Mouse (Mus musculus) heart, embryonic 12.5 days (tissue): ENCODE data around the gene Rbmxl1. TPM values are rescaled to one million over a fixed set of nuclear protein-coding genes. Genes with fewer than 3 reads are reported as not detected.
A peak's percentile ranks its signal among the peaks of the same experiment; 100 is the strongest.
"Not testable (repeated sequence)": the region's sequence is repeated elsewhere in the genome, so short reads cannot be mapped to it uniquely, and the experiment has no call there.

Source experiments
- ATAC-seq: fragments of 200-750 bp; cut with Nextera tagmentation; 2 replicates; pipeline ENCODE4 v1.8.0; 2017; ENCODE audit warnings: moderate TSS enrichment, moderate library complexity; ENCODE audit not compliant: insufficient number of reproducible peaks, low FRiP score
- H3K27ac ChIP-seq: fragments of 300-500 bp; sonication (generic); 2 replicates; pipeline ENCODE4 v1.5.1; 2016; ENCODE audit warnings: mild to moderate bottlenecking, moderate library complexity; ENCODE audit not compliant: poor library complexity, severe bottlenecking
- H3K27me3 ChIP-seq: fragments of 300-500 bp; sonication (generic); replicated peaks from 2 replicates; pipeline ENCODE4 v1.6.1; 2016; ENCODE audit warnings: mild to moderate bottlenecking, moderate library complexity
- H3K36me3 ChIP-seq: fragments of 300-500 bp; sonication (generic); 2 replicates; pipeline ENCODE4 v1.6.1; 2016; ENCODE audit warnings: mild to moderate bottlenecking, moderate library complexity
- H3K4me1 ChIP-seq: fragments of 300-500 bp; sonication (generic); replicated peaks from 2 replicates; pipeline ENCODE4 v1.6.1; 2016; ENCODE audit warnings: mild to moderate bottlenecking
- H3K4me2 ChIP-seq: fragments of 300-500 bp; sonication (generic); 2 replicates; pipeline ENCODE4 v1.6.1; 2016; ENCODE audit warnings: mild to moderate bottlenecking, moderate library complexity
- H3K4me3 ChIP-seq: fragments of 300-500 bp; sonication (generic); 2 replicates; pipeline ENCODE4 v1.5.1; 2016; ENCODE audit warnings: mild to moderate bottlenecking
- H3K9ac ChIP-seq: fragments of 300-500 bp; sonication (generic); 2 replicates; pipeline ENCODE4 v1.6.1; 2016; ENCODE audit warnings: mild to moderate bottlenecking, moderate library complexity
- H3K9me3 ChIP-seq: fragments of 300-500 bp; sonication (generic); replicated peaks from 2 replicates; pipeline ENCODE4 v1.6.1; 2016; ENCODE audit warnings: mild to moderate bottlenecking, moderate library complexity
- WGBS: fragments of 180-500 bp; shearing (Covaris S2); methylation state at CpG from one replicate; pipeline ENCODE4 v1.1.7; 2016; 5-methylcytosine and 5-hydroxymethylcytosine counted together
- polyA plus RNA-seq: library from polyadenylated mRNA; unstranded; fragments of >200 nt; fragmentation: Nextera tagmentation; extraction: Ambion mirVana; gene quantifications from 2 replicates; pipeline ENCODE4 v1.2.1, GENCODE M21; 2016

Gene Rbmxl1
- polyA plus RNA-seq, result 164 and 175 TPM in 2 replicates

DNA sequence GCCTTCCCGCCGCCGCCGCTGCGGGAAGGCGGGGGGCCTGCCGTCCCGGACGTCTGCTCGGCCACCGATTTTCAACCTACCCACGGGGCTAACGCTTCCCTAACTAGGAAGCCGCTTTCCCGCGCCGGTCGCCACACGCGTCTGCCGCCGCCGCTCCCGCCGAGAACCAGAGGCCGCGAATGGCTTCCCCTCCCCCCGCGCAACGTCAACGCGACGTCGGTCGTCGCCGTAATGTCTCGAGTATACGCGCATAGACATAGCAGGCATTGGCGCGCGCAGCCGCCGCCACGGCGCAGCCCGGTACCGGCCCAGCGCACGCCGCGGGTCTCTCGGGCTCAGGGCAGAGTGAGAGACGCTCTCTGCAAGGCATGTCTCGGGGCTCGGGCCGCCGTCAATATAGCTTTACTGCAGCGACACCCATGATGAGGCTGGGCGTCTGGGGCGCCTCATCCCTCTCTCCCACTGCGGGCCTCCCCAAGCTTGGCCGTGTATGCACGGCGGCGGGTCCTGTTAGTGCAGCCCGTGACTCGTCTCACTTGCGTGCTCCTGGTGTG lies at the start of gene Rbmxl1:
TSS of gene Rbmxl1 (minus strand) at position 180 of the 554 bp plus-strand sequence.
- peaks cover 10% of the 10 kb centered on the region for H3K4me1 ChIP-seq
- no peaks in the 10 kb centered on the region for H3K27me3 ChIP-seq
- H3K27ac ChIP-seq, result peak within 1 kb of the TSS; percentile 96
- peaks cover 22% of the 10 kb centered on the region for H3K36me3 ChIP-seq
- H3K9ac ChIP-seq, result peak within 1 kb of the TSS; percentile 98
- peak within 1 kb of the TSS; percentile 92 for H3K4me2 ChIP-seq
- WGBS, result under 1% methylated on average over 65 of the region's 70 CpGs
- ATAC-seq, result peak; percentile 89
- H3K9me3 ChIP-seq, result no peaks in the 10 kb centered on the region
- H3K4me3 ChIP-seq, result peak within 1 kb of the TSS; percentile 86

DNA sequence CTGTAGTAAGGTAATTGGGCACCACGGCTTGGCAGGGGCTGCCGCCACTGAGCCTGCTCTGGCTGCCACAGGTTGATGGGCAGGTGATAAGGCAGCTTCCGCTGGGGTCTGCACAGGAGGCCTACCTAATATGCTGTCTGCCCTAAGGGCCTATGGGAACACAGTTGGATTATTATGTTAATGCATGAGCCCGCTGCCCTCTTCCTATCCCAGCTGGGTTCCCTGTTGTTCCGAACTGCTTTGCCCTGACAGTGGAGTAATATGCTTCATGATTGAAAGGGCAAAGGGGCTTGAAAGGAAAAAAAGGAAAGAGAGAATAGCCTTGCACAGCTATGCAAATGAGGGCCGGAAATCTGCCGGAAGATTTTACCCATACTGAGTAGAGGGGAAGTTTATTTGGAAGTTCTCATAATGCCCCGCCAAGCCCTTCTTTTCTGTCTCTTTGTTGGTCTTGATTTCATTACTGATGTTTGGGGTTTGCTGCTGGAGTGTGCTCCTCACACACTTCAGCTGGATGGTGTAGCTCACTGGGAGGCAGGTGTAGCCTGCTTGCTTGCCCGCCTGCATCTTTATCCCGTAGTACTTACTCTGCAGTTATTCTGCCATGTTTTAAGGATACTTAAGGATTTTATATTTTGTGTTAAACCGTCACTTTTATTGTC lies 48.2 kb upstream of the Rbmxl1 start:
- ATAC-seq, result no peak
- Histone ChIP-seq H3K4me3 (no peak overlapping the region), H3K4me2 (no peak overlapping the region), H3K9ac (no peak overlapping the region), H3K4me1 (peaks cover 14% of the 10 kb centered on the region), H3K36me3 (peaks cover 5% of the 10 kb centered on the region), H3K27ac (no peak overlapping the region), H3K9me3 (peaks cover 3% of the 10 kb centered on the region; the same call in 1 of the 2 replicates), H3K27me3 (no peaks in the 10 kb centered on the region)
- WGBS, result 76% methylated on average over 11 of the region's 11 CpGs

DNA sequence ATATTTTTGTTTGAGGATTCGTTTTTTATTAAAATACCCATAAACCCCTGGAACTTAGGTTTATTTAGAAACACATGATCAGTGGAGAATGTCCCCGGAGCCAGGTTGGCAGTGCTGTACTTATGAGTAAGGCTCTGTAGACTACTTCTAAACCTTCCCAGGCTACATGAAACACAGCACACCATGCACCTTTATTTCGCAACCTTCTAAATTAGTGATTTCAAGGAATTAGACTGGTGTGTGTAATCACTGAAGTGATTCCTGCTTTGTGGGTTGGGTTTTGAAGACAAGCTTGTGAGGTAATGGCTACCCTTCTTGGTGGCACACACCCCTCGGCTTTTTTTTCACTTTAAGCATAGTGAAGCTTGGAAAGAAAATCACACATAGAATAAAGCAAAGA lies 47.1 kb upstream of the Rbmxl1 start:
- no peaks in the 10 kb centered on the region for H3K9me3 ChIP-seq
- no peak overlapping the region for H3K9ac ChIP-seq
- H3K27ac ChIP-seq, result no peak overlapping the region
- WGBS, result 87% methylated on average over 4 of the region's 4 CpGs
- H3K4me2 ChIP-seq, result no peak overlapping the region
- no peak for ATAC-seq
- no peaks in the 10 kb centered on the region for H3K27me3 ChIP-seq
- peaks cover 6% of the 10 kb centered on the region for H3K36me3 ChIP-seq
- H3K4me3 ChIP-seq, result no peak overlapping the region
- H3K4me1 ChIP-seq, result peaks cover 14% of the 10 kb centered on the region

DNA sequence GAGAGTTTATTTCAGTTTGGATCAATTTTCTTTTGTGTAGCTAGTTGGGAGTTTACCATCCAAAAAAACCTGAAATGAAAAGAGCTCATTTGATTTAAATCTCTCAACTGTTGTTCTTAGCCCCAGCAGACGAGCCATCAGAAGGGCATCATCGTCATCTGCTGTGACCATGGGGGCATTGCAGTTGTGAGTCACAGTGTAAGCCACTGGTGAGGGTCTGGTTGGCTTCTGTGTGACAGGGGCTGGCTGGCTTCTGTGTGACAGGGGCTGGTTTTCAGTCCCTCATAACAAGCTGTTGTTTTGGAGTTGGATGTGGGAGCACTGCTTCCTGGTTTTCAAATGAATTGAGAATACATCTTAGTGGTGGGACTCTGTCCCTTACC lies 42.0 kb upstream of the Rbmxl1 start:
- 43% methylated on average over 2 of the region's 2 CpGs for WGBS
- ATAC-seq, result no peak
- Histone ChIP-seq H3K4me2 (no peak overlapping the region), H3K27ac (no peak overlapping the region), H3K9ac (no peak overlapping the region), H3K4me3 (no peak overlapping the region), H3K27me3 (no peaks in the 10 kb centered on the region), H3K4me1 (peaks cover 16% of the 10 kb centered on the region), H3K9me3 (no peaks in the 10 kb centered on the region), H3K36me3 (peaks cover 6% of the 10 kb centered on the region)

DNA sequence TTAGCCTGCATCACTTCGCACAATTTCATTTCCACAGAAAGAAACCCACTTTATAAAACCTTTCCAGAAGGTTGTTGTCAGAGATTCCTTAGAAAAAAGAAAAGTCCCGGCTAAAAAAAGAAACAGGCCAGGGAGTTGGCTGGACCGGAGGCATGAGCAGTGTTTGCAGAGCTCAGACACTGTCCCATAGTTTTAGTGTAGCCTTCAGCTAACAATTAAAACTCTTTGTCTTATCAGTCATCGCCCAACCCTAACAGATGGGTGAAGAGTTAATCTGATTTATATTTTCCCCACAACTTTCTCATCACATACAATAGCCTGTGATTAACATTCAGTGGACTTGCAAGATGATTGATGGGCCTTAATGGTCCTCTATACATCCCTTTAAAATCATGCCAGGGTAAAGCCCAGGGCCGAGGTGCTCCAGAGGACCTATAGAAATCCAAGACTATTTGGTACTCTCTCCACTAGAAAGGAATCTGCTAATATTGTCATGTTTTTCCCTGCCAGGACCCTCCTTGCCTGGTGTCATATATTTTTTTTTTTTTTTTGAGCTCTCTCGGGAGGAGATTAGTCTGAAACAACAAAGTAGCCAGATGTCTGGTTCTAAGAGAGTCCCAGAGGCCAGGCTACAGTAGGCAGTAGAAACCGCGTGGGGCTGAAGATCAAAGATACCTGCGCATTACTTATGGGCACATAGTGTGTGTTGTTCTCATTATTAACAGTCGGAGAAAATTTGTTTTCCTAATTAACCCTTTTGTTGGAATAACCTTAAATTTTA lies 41.5 kb upstream of the Rbmxl1 start:
- H3K9ac ChIP-seq, result no peak overlapping the region
- no peak for ATAC-seq
- H3K4me3 ChIP-seq, result no peak overlapping the region
- no peak overlapping the region for H3K4me2 ChIP-seq
- no peaks in the 10 kb centered on the region for H3K27me3 ChIP-seq
- no peaks in the 10 kb centered on the region for H3K9me3 ChIP-seq
- no peak overlapping the region; the same call in 1 of the 2 replicates for H3K27ac ChIP-seq
- H3K36me3 ChIP-seq, result peaks cover 6% of the 10 kb centered on the region
- WGBS, result 40% methylated on average over 10 of the region's 10 CpGs
- H3K4me1 ChIP-seq, result peaks cover 20% of the 10 kb centered on the region

DNA sequence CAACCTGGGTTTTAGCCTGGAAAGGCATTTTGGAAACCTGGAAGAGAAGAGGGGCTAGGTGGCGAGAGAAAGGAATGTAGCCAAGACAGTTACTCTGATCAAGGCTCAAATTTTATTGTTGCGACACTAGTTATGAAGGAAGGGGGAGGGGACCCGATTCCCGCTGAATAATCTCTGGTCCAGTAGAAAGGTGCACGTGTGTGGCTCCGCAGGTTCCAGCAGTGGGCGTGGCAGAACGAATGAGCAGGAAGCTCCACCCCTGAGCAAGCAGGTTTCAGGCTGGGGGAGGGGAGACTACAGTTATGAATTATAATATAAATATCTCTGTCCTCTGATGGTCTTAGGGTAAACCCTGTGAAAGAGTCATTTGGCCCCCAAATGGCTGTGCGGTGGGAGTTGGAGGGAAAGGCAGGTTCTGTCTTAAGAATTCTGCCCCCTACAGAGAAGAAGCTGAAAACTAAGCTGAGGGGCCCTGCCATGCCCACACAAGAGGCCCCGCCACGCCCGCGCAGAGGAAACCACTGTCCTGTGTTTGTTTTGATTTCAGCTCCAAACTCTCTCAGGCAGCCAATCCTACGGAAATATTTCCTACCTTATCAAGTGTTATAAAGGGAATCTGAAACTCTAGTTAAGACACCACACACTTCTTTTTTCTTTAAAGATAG lies 36.6 kb upstream of the Rbmxl1 start:
- 40% methylated on average over 9 of the region's 14 CpGs for WGBS
- H3K9me3 ChIP-seq, H3K27ac ChIP-seq, H3K4me3 ChIP-seq, ATAC-seq, H3K9ac ChIP-seq, H3K27me3 ChIP-seq, H3K4me2 ChIP-seq: not testable (repeated sequence)
- Histone ChIP-seq H3K36me3 (peaks cover 12% of the 10 kb centered on the region), H3K4me1 (peaks cover 21% of the 10 kb centered on the region)

DNA sequence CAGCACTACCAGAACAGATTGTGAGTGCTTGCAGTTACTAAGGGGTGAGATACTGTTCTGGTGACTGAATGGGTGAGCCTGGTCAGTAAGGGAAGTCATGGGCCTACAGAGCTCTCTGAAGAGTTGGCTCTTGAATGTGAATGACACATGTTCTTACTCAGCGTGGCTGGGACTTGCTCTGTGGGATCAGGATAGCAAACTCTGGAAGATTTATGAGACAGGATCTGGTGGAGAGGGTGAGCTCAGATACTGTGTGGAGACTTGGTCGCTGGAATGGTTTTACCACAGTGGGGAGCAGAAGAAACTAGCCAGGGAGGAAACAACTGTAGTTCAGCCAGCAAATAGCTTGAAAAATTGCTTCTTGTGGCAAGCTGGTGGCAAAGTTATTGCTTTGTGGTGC lies 35.8 kb upstream of the Rbmxl1 start:
- no peak for ATAC-seq
- H3K27ac ChIP-seq, result no peak overlapping the region
- peaks cover 16% of the 10 kb centered on the region for H3K4me1 ChIP-seq
- H3K36me3 ChIP-seq, result peaks cover 15% of the 10 kb centered on the region
- no peak overlapping the region for H3K4me2 ChIP-seq
- no peaks in the 10 kb centered on the region for H3K27me3 ChIP-seq
- H3K4me3 ChIP-seq, result no peak overlapping the region
- no peak overlapping the region for H3K9ac ChIP-seq
- no peaks in the 10 kb centered on the region for H3K9me3 ChIP-seq
- 65% methylated on average over 2 of the region's 2 CpGs for WGBS

DNA sequence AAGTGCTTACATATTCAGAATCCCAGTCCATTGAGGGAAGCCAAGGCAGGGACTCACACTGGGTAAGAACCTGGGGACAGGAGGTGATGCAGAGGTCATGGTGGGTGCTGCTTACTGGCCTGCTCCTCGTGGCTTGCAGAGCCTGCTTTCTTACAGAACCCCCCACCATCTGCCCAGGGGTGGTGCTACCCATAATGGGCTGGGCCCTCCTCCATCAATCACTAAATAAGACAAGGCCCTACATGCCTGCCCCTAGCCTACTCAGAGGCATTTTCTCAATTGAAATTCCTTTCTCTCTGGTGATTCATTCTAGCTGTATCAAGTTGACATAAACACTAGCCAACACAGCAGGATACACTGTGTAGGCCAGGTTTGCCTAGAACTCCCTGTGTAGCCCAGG lies 34.9 kb upstream of the Rbmxl1 start:
- H3K9me3 ChIP-seq, result no peaks in the 10 kb centered on the region
- whole genome bisulfite sequencing, result 37% methylated on average over 1 of the region's 1 CpGs
- no peak overlapping the region for H3K4me2 ChIP-seq
- H3K4me3 ChIP-seq, result no peak overlapping the region
- no peak for ATAC-seq
- H3K27ac ChIP-seq, result no peak overlapping the region
- peaks cover 15% of the 10 kb centered on the region for H3K36me3 ChIP-seq
- peaks cover 16% of the 10 kb centered on the region for H3K4me1 ChIP-seq
- H3K27me3 ChIP-seq, result no peaks in the 10 kb centered on the region
- no peak overlapping the region for H3K9ac ChIP-seq

DNA sequence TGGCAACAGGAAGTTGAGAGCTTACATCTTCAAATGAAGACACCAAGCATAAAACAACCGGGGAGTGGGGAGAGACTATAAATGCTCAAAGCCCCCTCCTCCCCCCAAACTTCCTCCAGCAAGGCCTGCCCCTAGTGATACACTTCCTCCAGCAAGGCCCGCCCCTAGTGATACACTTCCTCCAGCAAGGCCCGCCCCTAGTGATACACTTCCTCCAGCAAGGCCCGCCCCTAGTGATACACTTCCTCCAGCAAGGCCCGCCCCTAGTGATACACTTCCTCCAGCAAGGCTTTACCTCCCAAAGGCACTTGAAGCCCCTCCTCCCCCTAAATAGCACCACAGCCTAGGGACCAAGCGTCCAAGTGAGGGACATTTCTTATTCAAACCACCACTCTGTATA lies 34.0 kb upstream of the Rbmxl1 start:
- H3K9me3 ChIP-seq, H3K9ac ChIP-seq, H3K4me2 ChIP-seq, H3K27me3 ChIP-seq, H3K4me3 ChIP-seq, ATAC-seq, H3K27ac ChIP-seq: not testable (repeated sequence)
- H3K4me1 ChIP-seq, result peaks cover 16% of the 10 kb centered on the region
- 97% methylated on average over 4 of the region's 6 CpGs for WGBS
- peaks cover 25% of the 10 kb centered on the region for H3K36me3 ChIP-seq

DNA sequence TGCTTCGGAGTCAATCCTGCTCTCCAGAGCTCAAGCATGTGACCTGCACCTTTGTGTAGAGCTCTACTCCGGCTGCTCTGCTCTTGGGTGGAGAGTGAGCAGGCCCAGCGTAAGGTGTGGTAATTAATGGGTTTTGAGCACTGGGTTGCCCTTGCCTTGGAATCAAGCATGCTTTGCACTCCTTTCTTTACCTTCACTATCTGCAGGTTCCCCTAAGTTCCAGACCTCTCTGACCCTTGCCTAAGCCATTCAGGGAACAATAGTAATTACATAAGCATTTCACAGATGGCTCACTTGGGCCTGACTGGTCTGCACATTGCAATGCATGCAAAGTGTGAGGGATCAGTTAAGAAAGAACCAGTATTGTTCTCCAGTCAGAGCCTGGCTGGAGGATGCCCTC lies 29.1 kb upstream of the Rbmxl1 start:
- no peak for ATAC-seq
- 84% methylated on average over 3 of the region's 3 CpGs for WGBS
- no peaks in the 10 kb centered on the region for H3K9me3 ChIP-seq

DNA sequence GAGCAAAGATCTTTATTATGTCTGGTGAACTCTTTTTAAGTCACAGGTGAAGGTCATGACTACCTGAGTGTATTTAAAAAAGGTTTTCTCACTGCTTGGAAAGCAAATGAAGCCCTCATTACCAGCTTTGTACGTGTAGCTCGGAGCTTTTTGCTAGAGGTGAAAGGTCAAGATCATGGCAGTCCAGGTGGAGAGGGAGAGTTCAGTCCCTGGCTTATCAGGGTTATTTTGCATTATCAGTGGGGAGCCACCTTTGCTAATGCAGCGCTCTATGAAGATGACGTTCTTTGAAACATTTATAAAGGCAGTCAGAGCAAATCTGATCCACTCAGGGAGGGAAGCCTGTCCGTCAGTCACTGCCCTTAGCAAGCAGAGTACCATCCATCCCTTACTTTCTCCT lies 28.0 kb upstream of the Rbmxl1 start:
- ATAC-seq, result no peak
- H3K9me3 ChIP-seq, result no peaks in the 10 kb centered on the region
- H3K4me1 ChIP-seq, result no peaks in the 10 kb centered on the region
- H3K27ac ChIP-seq, result no peak overlapping the region
- no peak overlapping the region for H3K9ac ChIP-seq
- no peaks in the 10 kb centered on the region for H3K27me3 ChIP-seq
- H3K4me3 ChIP-seq, result no peak overlapping the region
- H3K36me3 ChIP-seq, result peaks cover 33% of the 10 kb centered on the region
- 77% methylated on average over 5 of the region's 5 CpGs for WGBS
- H3K4me2 ChIP-seq, result no peak overlapping the region

More for the DNA sequence above, 29.1 kb upstream of the Rbmxl1 start:
- Histone ChIP-seq H3K4me2 (no peak overlapping the region), H3K36me3 (peaks cover 33% of the 10 kb centered on the region), H3K27ac (no peak overlapping the region), H3K4me3 (no peak overlapping the region), H3K4me1 (no peaks in the 10 kb centered on the region), H3K9ac (no peak overlapping the region), H3K27me3 (no peaks in the 10 kb centered on the region)
